Mouse (Mus musculus): ENCODE results near the gene Clic1. TPM values are rescaled to one million over a fixed set of nuclear protein-coding genes. Genes with fewer than 3 reads are reported as not detected.
A peak's percentile ranks its signal among the peaks of the same experiment; 100 is the strongest.
"Not testable (repeated sequence)": the region's sequence is repeated elsewhere in the genome, so short reads cannot be mapped to it uniquely, and the experiment has no call there.

Clic1 gene
- total and polyA plus RNA-seq, 3 experiments = 114 to 198 (median 160) TPM

- Histone ChIP-seq H3K4me1 (ENCODE audit: control insufficient read depth in 1 of 2, insufficient read depth in 2 of 2) (peaks cover 8 to 30% of the 10 kb centered on the region in 2 experiments; a peak in 3 of 4 replicates), H3K27me3 (replicated peaks) (no peaks in the 10 kb centered on the region), H3K4me3 (replicated peaks in 1 of 3; ENCODE audit: low read depth in 2 of 3, low read length in 2 of 3, poor library complexity in 1 of 3) (peak overlapping the region; percentile 84 to 94 (median 86)), H3K4me2 (ENCODE audit: insufficient read depth, low read depth, poor library complexity, severe bottlenecking) (peak overlapping the region; percentile 88), H3K27ac (ENCODE audit: insufficient read depth, low read depth) (peak overlapping the region; percentile 92), H3K9me3 (replicated peaks; ENCODE audit: low read length) (peaks cover 8% of the 10 kb centered on the region), H3K79me2 (replicated peaks; ENCODE audit: control insufficient read depth, extremely low read depth, insufficient read depth, poor library complexity, severe bottlenecking) (peaks cover 41% of the 10 kb centered on the region), H3K9ac (ENCODE audit: insufficient read depth, low read depth) (peak overlapping the region; percentile 100), H3K36me3 (replicated peaks in 1 of 2; ENCODE audit: control insufficient read depth in 1 of 2, insufficient read depth in 1 of 2, low read length in 1 of 2) (peaks cover 42 to 57% of the 10 kb centered on the region in 2 experiments)
- dilution Hi-C loops (cut with MboI; ENCODE audit: extremely low pct_ligation_motif_present, extremely low pct_unique_long_range_greater_than_20kb, low sequenced_read_pairs) = no loop called here
- TF ChIP-seq JUN (IDR thresholded peaks at IDR 0.05; ENCODE audit: insufficient read depth, low read depth, low read length) (no peak), NRF1 (IDR thresholded peaks at IDR 0.05; ENCODE audit: low read depth, low read length) (no peak), EP300 (IDR thresholded peaks at IDR 0.05; ENCODE audit: low read length) (no peak), POLR2AphosphoS2 (IDR thresholded peaks at IDR 0.05; ENCODE audit: low read depth, low read length) (peak; percentile 36; the same call in 1 of the 2 replicates), POLR2A (IDR thresholded peaks at IDR 0.05; ENCODE audit: low read depth, low read length) (peak; percentile 23; the same call in 1 of the 2 replicates), HCFC1 (IDR thresholded peaks at IDR 0.05; ENCODE audit: low read depth, low read length) (0 out of 2 replicates have a peak, but pooled peaks have one; percentile 11), ELF1 (IDR thresholded peaks at IDR 0.05; ENCODE audit: low read depth, low read length) (peak; percentile 33; the same call in 1 of the 2 replicates), TBP (conservative IDR thresholded peaks at IDR 0.05; ENCODE audit: low read depth, low read length) (no peak), ZMIZ1 (IDR thresholded peaks at IDR 0.05; ENCODE audit: low read depth, low read length) (peak; percentile 47; the same call in 1 of the 2 replicates), ZNF384 (IDR thresholded peaks at IDR 0.05; ENCODE audit: low read depth, low read length) (no peak), SIN3A (IDR thresholded peaks at IDR 0.05; ENCODE audit: low read length) (peak; percentile 70), MAZ (IDR thresholded peaks at IDR 0.05; ENCODE audit: low read depth, low read length) (0 out of 2 replicates have a peak, but pooled peaks have one; percentile 5), MYC (IDR thresholded peaks at IDR 0.05; ENCODE audit: low read depth, low read length) (no peak), CHD1 (IDR thresholded peaks at IDR 0.05; ENCODE audit: low read depth, low read length) (peak; percentile 90; the same call in 1 of the 2 replicates), IRF4 (IDR thresholded peaks at IDR 0.05; ENCODE audit: low read depth, low read length) (no peak), MXI1 (IDR thresholded peaks at IDR 0.05; ENCODE audit: low read depth, low read length) (peak; percentile 63), MAFK (IDR thresholded peaks at IDR 0.05; ENCODE audit: insufficient replicate concordance, low read length) (no peak)
- in situ Hi-C loops (cut with MboI; ENCODE audit: low pct_ligation_motif_present, low pct_unique_long_range_greater_than_20kb, low sequenced_read_pairs) = no loop called here
- DNase-seq (ENCODE audit: extremely low read depth) = no peak
These were observed 45.6 kb upstream of the Clic1 start for GRCm38 (mm10) chr17:35004075-35004717.

- Histone ChIP-seq H3K9me3 (replicated peaks; ENCODE audit: low read length) (no peaks in the 10 kb centered on the region), H3K9ac (ENCODE audit: insufficient read depth, low read depth) (peak overlapping the region; percentile 100; the same call in 1 of the 2 replicates), H3K27me3 (replicated peaks) (no peaks in the 10 kb centered on the region), H3K79me2 (replicated peaks; ENCODE audit: control insufficient read depth, extremely low read depth, insufficient read depth, poor library complexity, severe bottlenecking) (peaks cover 41% of the 10 kb centered on the region), H3K27ac (ENCODE audit: insufficient read depth, low read depth) (peak overlapping the region; percentile 39), H3K4me3 (replicated peaks in 1 of 3; ENCODE audit: low read depth in 2 of 3, low read length in 2 of 3, poor library complexity in 1 of 3) (peak overlapping the region; percentile 13 to 84 (median 45)), H3K36me3 (replicated peaks in 1 of 2; ENCODE audit: control insufficient read depth in 1 of 2, insufficient read depth in 1 of 2, low read length in 1 of 2) (peaks cover 43 to 60% of the 10 kb centered on the region in 2 experiments), H3K4me1 (ENCODE audit: control insufficient read depth in 1 of 2, insufficient read depth in 2 of 2) (peaks cover 5 to 30% of the 10 kb centered on the region in 2 experiments; a peak in 3 of 4 replicates), H3K4me2 (ENCODE audit: insufficient read depth, low read depth, poor library complexity, severe bottlenecking) (peak overlapping the region; percentile 88; the same call in 1 of the 2 replicates)
- no peak for DNase-seq (ENCODE audit: extremely low read depth)
- dilution Hi-C loops (cut with MboI; ENCODE audit: extremely low pct_ligation_motif_present, extremely low pct_unique_long_range_greater_than_20kb, low sequenced_read_pairs) (no loop called here), in situ Hi-C loops (cut with MboI; ENCODE audit: low pct_ligation_motif_present, low pct_unique_long_range_greater_than_20kb, low sequenced_read_pairs) (no loop called here)
- no peak for TF ChIP-seq TBP (conservative IDR thresholded peaks at IDR 0.05; ENCODE audit: low read depth, low read length)
- TF ChIP-seq ZC3H11A (IDR thresholded peaks at IDR 0.05; ENCODE audit: low read depth, low read length) = no peak
- no peak for TF ChIP-seq JUND (conservative IDR thresholded peaks at IDR 0.05; ENCODE audit: low read depth, low read length)
- no peak for TF ChIP-seq ZKSCAN1 (IDR thresholded peaks at IDR 0.05; ENCODE audit: borderline replicate concordance, low read depth, low read length)
- no peak for TF ChIP-seq NRF1 (IDR thresholded peaks at IDR 0.05; ENCODE audit: low read depth, low read length)
- TF ChIP-seq EP300 (IDR thresholded peaks at IDR 0.05; ENCODE audit: low read length) = no peak
These were observed 44.6 kb upstream of the Clic1 start for GRCm38 (mm10) chr17:35005158-35005557.

- H3K27me3 ChIP-seq (replicated peaks); H3K9me3 ChIP-seq (replicated peaks; ENCODE audit: low read length); dilution Hi-C loops (cut with MboI; ENCODE audit: extremely low pct_ligation_motif_present, extremely low pct_unique_long_range_greater_than_20kb, low sequenced_read_pairs); in situ Hi-C loops (cut with MboI; ENCODE audit: low pct_ligation_motif_present, low pct_unique_long_range_greater_than_20kb, low sequenced_read_pairs); H3K9ac ChIP-seq (ENCODE audit: insufficient read depth, low read depth); DNase-seq (ENCODE audit: extremely low read depth): not testable (repeated sequence)
- H3K4me1 ChIP-seq (ENCODE audit: control insufficient read depth in 1 of 2, insufficient read depth in 2 of 2) = peaks cover 5 to 30% of the 10 kb centered on the region in 2 experiments; a peak in 3 of 4 replicates
- peaks cover 41% of the 10 kb centered on the region for H3K79me2 ChIP-seq (replicated peaks; ENCODE audit: control insufficient read depth, extremely low read depth, insufficient read depth, poor library complexity, severe bottlenecking)
- peaks cover 51 to 68% of the 10 kb centered on the region in 2 experiments for H3K36me3 ChIP-seq (replicated peaks in 1 of 2; ENCODE audit: control insufficient read depth in 1 of 2, insufficient read depth in 1 of 2, low read length in 1 of 2)
- peak overlapping the region; percentile 7; the same call in 1 of the 2 replicates for H3K4me2 ChIP-seq (ENCODE audit: insufficient read depth, low read depth, poor library complexity, severe bottlenecking)
- peak overlapping the region in 2 of 3 experiments; percentile 13 to 84 for H3K4me3 ChIP-seq (replicated peaks in 1 of 3; ENCODE audit: low read depth in 2 of 3, low read length in 2 of 3, poor library complexity in 1 of 3)
- peak overlapping the region; percentile 39 for H3K27ac ChIP-seq (ENCODE audit: insufficient read depth, low read depth)
These were observed 43.9 kb upstream of the Clic1 start for GRCm38 (mm10) chr17:35005902-35006301.
